Mouse (Mus musculus) heart, adult 8-10 months (tissue): Measurements from ENCODE around the gene Myl4. TPM values are rescaled to one million over a fixed set of nuclear protein-coding genes. Genes with fewer than 3 reads are reported as not detected.
A peak's percentile ranks its signal among the peaks of the same experiment; 100 is the strongest.

ENCODE experiments used
- DNase-seq: peaks from one replicate; pipeline ENCODE4 v3.0.0; 2022; ENCODE audit warnings: low spot score
- total RNA-seq, 4 experiments: library from RNA; stranded (reverse); gene quantifications; 2 replicates each; pipeline ENCODE4 v1.2.4; 2022

Myl4 gene
- total RNA-seq, 4 experiments from 2014 or later = 630 to 827 (median 696) TPM

DNA sequence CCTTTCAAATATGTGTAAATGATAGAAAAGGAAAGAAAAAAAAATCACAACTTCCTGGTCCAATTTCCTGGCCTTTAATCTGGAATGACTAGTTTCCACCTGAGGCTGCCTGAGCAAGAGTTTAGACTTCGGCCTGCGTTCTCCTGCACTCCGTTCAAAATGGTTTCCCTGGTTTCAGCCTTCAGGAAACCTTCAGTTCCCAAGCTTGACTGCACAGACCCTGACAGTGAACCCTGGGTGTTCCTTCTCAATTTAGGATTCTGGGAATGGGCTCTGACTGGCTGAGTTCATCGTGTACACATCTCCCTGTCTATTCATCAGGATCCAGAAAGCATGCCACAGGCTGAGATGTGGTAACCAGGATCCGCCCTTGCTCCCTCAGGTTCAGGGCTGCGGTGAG is 53.7 kb downstream of the Myl4 start:
- no peak for DNase-seq

DNA sequence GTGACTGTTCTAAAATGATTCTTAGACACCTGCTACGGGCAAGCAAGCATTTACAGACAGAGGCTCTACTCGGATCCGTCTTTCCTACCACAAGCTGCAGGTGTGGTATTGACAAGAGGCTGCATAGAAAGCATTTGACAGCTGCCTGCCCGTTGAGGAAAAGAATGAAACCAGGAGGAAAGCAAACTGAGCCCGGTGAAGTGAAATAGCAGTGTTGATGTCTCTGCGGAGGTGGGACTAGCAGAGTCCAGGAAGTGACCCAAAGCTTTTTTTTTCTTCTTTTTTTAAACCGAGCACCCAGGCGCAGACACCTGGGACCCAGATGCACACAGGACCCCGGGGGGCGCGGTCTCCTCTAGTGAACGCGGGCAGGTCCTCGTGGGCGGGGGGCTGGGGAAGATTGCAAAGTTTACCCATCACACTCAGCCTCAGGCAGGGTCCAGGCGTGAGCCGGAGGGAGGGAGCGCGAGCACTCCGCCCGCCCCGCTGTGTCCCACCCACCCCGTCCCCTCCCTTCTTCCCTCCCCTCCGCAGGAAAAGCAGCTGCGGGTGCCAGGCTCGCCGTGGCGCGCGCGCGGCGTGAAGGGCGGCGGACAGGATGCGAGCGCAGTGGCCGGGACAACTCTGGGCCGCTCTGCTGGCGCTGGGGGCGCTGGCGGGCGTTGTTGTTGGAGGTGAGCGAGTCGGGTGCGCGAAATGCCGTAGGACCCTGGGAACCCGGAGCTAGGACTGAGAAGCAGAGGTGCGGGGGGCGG is 57.2 kb downstream of the Myl4 start, which contains the start of gene Itgb3:
Itgb3 (plus strand) TSS at position 510 of the 755 bp plus-strand sequence.
- DNase-seq = peak; percentile 45

DNA sequence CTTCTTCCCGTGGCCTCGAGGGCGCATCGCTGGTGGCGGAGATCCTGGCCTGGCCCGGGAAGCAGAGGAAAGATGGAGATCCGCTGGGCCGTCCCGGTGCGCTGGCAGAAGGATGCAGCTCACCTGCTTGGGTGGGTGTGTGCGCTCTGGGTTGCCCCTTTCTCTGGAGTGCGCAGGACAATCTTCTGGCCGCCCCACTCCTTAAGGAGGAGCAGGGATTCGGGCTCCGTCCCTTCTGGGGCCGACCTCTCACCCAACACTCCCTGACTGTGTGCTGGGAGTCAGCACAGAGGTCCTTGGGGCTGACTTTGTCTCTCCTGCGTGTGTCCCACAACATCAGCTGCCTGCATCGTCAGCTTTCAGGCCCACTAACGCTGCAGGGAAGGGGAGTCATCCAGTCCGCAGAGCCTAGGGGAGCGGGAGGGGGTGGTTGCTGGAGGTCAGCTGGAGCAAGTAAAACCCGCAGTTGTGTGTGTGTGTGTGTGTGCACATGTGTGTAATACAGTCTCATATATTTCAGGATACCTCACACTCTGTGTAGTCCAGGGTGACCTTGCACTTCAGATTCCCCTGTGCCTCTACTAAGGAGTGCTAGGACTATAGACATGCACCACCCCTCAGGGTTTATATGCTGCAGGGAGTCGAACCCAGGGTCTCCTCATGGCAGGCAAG is 57.9 kb downstream of the Myl4 start:
- no peak for DNase-seq

DNA sequence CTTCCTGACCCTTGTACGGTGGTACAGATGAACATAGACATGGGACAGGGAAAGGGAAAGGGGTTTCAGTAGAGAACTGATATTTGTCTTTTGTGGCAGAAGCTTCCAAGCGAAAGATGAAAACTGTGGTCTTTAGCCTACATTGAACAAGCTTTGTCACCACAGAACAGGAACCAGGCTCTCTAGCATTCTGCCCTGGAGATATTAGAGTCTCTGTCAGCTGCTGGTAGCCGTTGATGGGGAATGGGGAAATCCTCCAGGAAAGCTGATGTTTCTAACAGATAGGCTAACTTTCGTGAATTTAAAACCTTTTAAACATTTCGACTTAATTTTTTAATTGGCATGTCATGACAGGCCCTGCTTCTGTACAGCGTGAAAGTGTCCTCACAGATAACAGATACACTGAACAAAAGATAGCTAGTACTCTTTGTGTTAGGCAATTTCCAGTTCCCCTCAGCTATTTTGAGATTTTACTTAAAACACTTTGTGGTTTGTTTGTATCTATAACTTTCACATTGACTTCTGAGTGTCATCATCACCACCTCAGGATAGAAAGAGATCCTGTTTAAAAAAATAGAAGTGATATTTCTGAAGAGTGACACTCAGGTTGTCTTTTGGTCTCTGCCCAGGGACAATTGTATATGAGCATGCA is 58.7 kb downstream of the Myl4 start:
- DNase-seq = no peak

DNA sequence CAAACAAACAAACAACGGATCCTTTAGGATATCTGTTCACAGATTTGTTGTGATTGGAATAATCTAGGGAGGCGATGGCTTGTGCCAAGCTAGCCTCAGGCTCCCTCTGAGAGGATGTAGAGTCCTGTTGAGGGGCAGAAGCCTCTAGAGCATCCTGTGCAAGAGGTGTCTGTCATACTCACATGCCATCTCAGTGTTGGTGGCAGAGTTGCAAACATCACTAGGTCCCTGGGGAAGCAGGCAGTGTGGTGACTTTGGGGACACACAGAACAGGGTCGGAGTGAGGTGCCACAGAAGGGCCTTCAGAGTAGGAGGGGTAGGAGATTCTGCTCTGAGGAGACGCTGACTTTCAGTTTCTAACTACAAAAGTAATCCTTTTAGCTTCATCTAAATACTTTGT is 59.3 kb downstream of the Myl4 start:
- DNase-seq = no peak

DNA sequence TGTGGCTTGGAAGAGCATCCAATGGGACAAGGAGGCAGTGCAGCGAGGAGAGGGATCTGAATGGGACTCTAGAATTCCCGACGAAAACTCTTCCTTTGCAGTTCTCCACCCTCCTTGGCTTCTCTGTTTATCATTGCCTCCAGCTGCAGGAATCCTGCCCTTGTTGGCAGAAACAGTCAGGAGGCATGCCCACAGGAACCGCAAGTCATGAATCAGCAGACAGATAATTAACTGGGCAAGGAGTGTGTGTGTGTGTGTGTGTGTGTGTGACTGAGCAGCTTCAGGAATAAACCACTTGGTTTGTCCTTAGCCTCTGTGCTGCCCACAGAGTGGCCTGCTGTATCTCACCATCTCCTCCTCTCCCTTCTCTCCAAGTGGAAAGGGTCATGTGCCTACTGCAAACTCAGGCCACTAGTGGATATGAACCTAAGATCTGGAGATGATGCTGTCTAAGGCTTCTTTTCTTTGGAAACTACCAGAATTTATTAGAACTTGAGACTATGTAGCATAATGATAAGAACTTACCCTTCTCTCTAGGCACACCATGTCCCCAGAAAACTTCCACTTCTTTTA is 61.2 kb downstream of the Myl4 start:
- no peak for DNase-seq

DNA sequence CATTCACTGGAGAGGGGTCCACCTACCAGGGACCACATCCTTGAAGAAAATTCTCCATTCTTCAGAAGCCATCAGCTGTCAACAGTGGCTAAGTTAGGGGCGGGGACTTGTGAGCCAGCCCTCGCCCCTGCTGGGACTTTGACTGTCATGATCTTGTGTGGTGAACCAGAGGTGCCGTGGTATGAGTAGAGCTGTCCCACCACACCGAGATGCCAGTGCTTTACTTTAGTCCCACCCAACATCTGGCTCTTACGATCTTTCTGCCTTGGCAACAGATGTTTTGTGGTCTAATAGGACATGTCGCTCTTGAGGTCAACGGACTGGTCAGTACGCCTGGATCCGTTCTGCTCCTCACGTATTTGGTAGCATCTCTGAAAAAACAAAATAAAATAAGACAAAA is 63.1 kb downstream of the Myl4 start:
- no peak for DNase-seq

DNA sequence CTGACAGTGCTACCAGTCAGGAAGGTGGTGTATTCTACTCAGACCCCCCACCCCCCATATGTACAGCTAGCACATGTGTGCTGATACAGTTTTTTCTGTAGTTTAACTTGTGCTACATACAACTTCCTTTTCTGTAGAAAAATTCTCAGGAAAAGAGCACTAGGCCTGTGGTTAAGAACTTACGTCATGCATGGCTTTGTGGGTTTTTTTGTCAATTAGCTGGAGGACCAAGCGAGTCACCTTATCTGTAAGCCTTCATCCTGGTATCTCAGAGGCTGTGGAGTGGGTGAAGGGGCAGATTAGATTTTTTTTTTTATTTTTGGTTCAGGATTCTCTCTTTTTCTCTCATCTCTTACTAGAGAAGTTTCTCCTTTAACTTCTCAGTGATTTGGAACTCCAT is 63.7 kb downstream of the Myl4 start:
- no peak for DNase-seq

DNA sequence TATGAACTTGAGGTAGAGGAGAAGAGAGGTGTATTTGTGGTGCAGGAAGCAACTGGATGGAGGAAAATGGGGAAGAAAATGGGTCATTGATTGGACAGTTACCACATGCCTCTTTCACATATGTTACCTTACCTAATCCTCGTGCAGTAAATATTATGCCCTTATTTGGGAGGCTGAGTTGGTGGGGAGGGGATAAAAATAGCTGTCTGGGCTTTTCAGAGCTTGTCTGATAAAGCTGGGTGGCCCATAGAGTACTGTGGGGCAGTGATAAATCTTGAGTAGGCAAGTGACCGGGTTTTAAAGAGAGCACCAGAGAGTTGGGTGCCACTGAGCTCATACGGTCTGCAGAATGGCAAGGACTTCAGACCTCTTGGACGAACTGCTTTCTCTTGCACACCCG is 65.7 kb downstream of the Myl4 start:
- no peak for DNase-seq

DNA sequence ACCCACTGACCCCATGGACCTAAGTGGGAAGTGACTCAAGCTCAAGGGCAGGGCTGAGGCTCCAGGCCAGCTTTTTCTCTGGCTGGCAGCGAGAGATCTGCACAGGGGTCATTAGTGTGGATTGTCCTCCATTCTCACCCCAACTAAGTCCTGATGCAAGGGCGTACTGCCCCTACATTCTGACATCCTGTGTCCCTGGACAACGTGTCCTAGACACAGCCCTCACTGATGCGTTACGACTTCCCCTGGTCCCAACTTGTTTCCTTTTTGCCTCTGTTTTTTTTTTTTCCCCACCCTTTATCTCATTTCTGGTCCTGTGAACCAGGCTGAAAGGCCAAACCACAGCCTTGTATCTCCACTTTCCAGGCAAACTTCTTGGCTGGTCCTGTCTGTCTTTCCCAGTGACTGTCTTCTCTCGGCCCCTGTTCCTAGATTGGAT is 68.2 kb downstream of the Myl4 start:
- DNase-seq = peak; percentile 21

DNA sequence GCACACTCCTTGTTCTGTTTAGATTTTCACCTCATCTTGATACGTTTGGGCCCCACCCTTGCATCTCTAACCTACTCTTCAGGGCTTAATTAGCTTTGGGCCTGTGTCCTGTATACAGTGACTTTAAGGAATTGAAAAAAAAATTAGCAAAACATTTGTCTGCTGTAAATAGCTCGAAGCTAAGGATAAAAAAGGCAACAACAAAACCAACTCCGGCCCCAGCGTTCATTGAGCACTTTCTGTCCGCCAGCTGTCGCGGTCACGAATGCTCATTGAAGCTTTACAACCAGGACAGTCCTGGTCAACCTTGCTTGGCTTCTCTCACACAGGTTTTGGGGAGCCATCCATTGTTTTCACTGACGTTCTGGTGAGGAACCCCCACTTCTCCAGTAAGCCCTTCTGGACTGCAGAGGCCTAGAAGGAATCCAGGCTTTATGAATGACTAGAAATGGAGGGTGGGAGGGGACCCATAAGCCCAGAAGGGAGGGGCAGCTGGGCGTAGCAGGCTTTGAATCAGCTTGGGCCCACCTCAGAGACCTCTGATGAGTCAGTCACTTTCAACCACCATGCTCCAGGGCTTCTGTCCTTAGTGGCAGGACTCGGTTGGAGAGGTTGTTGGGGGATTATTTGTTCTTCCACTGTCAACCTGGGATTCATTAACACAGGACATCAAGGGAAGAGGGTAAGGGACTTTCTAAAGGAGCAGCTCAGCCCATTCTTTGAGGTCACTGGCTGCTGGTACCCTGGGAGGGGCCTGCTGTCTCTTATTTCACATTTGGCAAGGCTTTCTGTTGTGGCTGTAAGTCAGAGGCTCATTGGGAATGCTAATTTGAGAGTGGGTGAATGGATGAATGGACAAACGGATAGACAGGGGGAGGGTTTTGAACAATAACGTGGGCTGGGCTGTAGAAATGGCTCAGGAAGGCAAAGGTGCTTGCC is 68.9 kb downstream of the Myl4 start:
- DNase-seq = no peak

DNA sequence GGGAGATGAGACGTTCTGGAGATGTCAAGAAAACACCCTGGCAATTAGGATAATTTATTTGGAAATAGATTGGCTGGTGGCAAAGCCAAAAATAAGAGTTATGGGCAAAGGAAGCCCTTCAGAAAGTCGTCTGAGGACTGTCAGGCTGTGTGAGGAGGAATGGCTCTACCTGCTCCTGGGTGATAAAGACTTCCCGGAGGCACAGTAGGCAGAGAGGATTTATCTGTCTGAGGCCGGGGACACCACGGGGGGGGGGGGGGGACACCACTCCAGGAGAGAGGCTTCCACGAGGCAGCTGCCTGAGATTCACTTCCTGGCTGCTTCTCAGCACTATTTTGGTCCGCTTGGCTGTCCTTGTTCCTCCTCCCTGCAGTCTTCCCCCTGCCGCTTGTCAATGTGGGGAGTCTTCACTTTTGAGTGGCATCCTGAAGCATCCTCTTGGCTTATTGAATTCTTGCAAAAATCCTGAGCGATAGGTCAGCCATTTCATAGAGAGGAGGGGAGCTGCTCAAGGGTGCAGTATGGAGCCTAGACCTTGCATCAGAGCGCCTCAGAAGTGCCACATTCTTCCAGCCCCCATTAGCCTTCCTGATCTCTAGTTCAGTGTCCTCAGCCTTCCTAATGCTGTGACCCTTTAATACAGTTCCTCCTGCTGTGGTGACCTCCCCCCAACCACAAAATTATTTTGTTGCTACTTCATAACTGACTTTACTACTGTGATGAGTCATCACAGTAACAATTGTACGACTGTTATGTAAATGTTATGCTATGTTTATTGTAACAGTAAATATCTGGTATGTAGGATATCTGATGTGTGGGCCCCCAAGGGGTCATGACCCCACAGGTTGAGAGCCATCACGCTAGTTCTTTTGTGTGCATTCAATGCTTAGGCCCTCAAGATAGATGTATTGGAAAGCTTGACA is 71.8 kb downstream of the Myl4 start:
- DNase-seq = no peak

DNA sequence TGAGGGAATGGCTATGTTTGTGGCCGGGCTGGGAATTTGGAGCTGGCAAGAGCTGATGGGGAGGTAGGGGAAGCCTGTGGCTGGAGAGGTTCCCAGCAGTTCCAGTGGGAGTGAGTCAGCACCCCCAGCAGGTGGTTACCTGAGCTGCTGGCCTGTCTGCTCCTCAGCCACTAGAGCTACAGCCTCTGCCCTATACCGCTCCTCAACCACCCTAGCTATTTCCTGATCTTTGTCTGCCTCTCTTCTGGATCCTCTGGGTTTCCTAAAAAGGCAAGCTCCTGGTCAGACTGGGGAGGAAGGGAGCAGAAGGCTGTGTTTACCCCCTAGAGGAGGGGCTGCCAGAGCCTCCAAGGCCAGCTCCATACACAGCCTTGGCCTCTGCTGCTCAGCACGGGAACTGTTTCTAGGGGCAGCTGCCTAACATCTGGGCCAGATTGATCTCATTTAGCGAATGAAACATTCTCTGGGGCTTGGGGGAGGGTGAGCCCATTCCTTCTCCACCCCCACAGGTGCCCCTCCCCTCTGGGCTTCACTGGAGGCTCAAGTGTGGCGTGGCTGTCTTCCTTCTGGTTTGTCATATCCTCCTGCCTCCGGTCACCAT is 74.4 kb downstream of the Myl4 start:
- peak; percentile 54 for DNase-seq

DNA sequence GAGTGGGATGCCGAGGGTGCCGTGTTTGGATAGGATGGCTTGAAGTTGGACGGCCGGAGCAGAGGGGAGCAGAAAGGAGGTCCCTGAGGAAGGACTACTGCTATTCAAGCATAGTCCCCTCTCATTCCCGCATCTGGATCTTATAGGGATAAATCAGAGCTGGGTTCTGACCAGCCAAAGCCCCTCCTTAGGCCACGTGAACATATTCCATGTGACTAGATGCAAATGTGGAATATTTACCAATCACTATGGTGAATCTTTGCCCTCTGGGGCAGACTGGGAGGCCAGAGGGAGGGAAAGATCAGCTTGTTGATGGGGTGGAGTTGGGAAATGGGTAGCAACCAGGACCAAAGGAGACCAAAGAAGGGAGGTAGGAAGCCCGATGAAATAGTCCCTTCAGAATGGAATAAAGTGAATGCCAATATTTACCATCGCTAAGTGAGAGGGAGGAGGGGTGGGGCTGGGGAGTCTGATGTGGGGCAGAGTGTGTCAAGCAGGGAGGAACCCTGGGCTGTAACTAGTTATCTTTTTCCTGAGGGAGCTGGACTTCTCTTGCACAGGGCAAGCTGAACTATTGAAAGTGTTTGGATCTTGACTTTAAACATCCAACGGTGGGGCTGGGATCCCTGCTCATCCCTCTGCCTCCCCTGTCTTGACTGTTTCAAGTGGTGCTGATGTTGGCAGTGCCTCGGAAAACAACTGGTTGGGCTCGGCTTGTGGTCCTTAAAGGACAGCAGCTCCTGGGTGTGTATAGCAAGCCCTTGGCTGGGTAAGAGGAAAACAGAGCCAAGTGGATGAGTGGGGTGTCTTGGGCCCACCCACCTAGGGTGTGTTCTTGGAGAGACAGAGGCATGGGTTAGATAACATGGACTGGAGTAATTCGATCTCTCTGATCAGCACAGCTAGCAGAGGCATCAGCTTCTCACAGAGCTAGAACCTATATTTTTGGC is 75.3 kb downstream of the Myl4 start:
- peak; percentile 62 for DNase-seq

DNA sequence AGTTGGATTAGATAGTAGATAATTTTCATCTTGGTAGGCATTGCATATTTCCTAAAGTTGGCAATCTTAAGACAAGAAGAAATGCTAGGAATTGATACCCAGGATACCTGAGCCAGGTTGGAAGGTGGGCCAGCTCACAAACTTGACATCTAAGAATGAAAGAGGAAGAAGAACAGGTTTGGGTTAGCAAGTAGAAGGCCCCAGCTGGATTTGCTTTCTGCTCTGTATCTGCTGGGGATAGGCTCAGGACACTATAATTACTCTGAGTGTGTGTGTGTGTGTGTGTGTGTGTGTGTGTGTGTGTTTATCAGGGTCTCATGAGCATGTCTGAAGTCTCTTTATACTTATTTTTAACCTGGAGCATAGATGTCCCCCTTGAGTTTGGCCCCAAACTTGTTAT is 76.2 kb downstream of the Myl4 start:
- DNase-seq = no peak

DNA sequence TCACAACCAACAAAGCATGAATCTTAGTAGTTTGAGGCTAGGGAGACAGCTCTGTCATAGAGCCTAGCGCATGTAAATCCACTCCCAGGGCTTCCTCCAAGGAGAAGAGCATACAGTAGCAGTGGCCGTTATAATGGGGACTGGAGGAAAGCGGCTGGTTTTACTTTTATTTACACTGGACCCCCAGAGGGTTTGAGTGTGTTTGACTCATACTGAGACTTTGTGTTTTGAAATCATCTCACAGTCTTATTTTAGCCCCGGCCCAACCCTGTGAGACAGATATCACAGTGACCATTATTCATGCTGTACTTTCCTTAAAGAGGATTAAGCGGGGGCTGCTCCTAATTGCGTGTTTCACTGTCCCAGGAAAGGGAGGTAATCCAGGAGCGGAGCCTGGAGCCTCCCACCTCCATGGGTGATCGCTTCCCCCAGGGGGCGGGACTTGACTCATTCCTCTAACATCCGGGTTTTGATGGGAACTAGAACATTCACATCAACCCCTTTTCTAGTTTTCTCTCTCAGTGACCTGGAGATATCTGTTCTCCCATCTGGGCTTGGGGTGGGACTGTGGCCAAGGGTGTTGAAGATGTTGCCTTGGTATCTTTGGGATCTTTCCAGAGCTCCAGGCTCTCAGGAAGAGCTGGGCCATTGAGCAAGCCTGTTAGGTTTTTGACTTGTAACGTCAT is 77.3 kb downstream of the Myl4 start:
- DNase-seq = peak; percentile 37

DNA sequence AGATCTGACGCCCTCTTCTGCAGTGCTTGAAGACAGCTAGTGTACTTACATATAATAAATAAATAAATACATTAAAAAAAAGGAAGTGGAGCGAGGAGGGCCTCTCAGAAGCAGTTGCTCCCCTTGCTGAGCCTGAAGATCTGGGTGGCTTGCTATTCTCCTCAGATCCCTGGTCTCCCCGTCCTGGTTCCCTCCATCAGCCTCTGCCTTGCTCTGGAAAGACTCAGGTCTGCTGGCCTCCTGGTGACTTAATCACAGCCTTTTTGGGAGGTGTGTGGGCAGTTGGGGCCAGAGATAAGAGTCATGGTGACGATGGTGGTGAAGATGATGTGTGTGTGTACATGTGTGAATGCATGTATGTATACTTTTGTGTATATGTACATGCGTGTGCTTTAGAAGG is 78.1 kb downstream of the Myl4 start:
- no peak for DNase-seq
